Mouse (Mus musculus): Measurements from ENCODE around the gene Smarca2. TPM values are rescaled to one million over a fixed set of nuclear protein-coding genes. Genes with fewer than 3 reads are reported as not detected.

Gene Smarca2
- polyA plus RNA-seq, 1 experiment from 2014 or later, result 46.3 TPM

GRCm38 (mm10) chr19:26749427-26750137 lies 144.7 kb downstream of the Smarca2 start:
- TF ChIP-seq CTCF (IDR thresholded peaks at IDR 0.05) (no peak), EP300 (IDR thresholded peaks at IDR 0.05) (no peak)
- ATAC-seq (no peak), DNase-seq (ENCODE audit: low spot score) (peak; percentile 31)
- no peaks in the 10 kb centered on the region for H3K36me3 ChIP-seq (ENCODE audit: insufficient read depth, low read length)
- no peaks in the 10 kb centered on the region for H3K27me3 ChIP-seq (replicated peaks; ENCODE audit: insufficient read depth, low read length)
- H3K27ac ChIP-seq (ENCODE audit: low read length), result peak overlapping the region; percentile 95
- peaks cover 11% of the 10 kb centered on the region; the same call in 1 of the 2 replicates for H3K4me1 ChIP-seq (ENCODE audit: insufficient read depth, low read depth, low read length)
- no peaks in the 10 kb centered on the region for H3K9me3 ChIP-seq (ENCODE audit: low read length)
- H3K9ac ChIP-seq (replicated peaks; ENCODE audit: low read depth), result no peak overlapping the region
- H3K4me3 ChIP-seq (ENCODE audit: low read depth, low read length), result peak overlapping the region; percentile 53
- H3K4me2 ChIP-seq (replicated peaks; ENCODE audit: low read depth, low read length), result peak overlapping the region; percentile 57
- WGBS, result 15% methylated on average over 11 of the region's 11 CpGs

- peak overlapping the region; percentile 23; the same call in 1 of the 2 replicates for H3K4me2 ChIP-seq (replicated peaks; ENCODE audit: low read depth, low read length)
Measured at GRCm38 (mm10) chr19:26752611-26753163, 147.8 kb downstream of the Smarca2 start.

GRCm38 (mm10) chr19:26753266-26753872 lies 148.5 kb downstream of the Smarca2 start:
- Histone ChIP-seq H3K4me3 (ENCODE audit: low read depth, low read length) (no peak overlapping the region), H3K36me3 (ENCODE audit: insufficient read depth, low read length) (no peaks in the 10 kb centered on the region), H3K27ac (ENCODE audit: low read length) (peak overlapping the region; percentile 91), H3K27me3 (replicated peaks; ENCODE audit: insufficient read depth, low read length) (no peaks in the 10 kb centered on the region), H3K4me1 (ENCODE audit: insufficient read depth, low read depth, low read length) (peaks cover 2% of the 10 kb centered on the region; the same call in 1 of the 2 replicates), H3K9me3 (ENCODE audit: low read length) (no peaks in the 10 kb centered on the region), H3K4me2 (replicated peaks; ENCODE audit: low read depth, low read length) (peak overlapping the region; percentile 23; the same call in 1 of the 2 replicates), H3K9ac (replicated peaks; ENCODE audit: low read depth) (no peak overlapping the region)
- 45% methylated on average over 7 of the region's 7 CpGs for WGBS
- TF ChIP-seq EP300 (IDR thresholded peaks at IDR 0.05) (no peak), CTCF (IDR thresholded peaks at IDR 0.05) (no peak)
- peak; percentile 69 for DNase-seq (ENCODE audit: low spot score)
- ATAC-seq, result peak; percentile 37

More at GRCm38 (mm10) chr19:26752611-26753163, 147.8 kb downstream of the Smarca2 start:
- DNase-seq (ENCODE audit: low spot score), result peak; percentile 90
- WGBS, result 49% methylated on average over 15 of the region's 15 CpGs
- H3K4me3 ChIP-seq (ENCODE audit: low read depth, low read length), result no peak overlapping the region
- H3K9me3 ChIP-seq (ENCODE audit: low read length), result no peaks in the 10 kb centered on the region
- H3K36me3 ChIP-seq (ENCODE audit: insufficient read depth, low read length), result no peaks in the 10 kb centered on the region
- H3K4me1 ChIP-seq (ENCODE audit: insufficient read depth, low read depth, low read length), result peaks cover 2% of the 10 kb centered on the region; the same call in 1 of the 2 replicates
- ATAC-seq, result peak; percentile 60
- peak overlapping the region; percentile 91 for H3K27ac ChIP-seq (ENCODE audit: low read length)
- no peak for TF ChIP-seq EP300 (IDR thresholded peaks at IDR 0.05)
- no peak for TF ChIP-seq CTCF (IDR thresholded peaks at IDR 0.05)
- no peaks in the 10 kb centered on the region for H3K27me3 ChIP-seq (replicated peaks; ENCODE audit: insufficient read depth, low read length)
- no peak overlapping the region for H3K9ac ChIP-seq (replicated peaks; ENCODE audit: low read depth)

GRCm38 (mm10) chr19:26754016-26754794 lies 149.4 kb downstream of the Smarca2 start:
- H3K36me3 ChIP-seq (ENCODE audit: insufficient read depth, low read length), result no peaks in the 10 kb centered on the region
- H3K9ac ChIP-seq (replicated peaks; ENCODE audit: low read depth), result no peak overlapping the region
- WGBS, result 58% methylated on average over 10 of the region's 10 CpGs
- ATAC-seq (peak; percentile 65), DNase-seq (ENCODE audit: low spot score) (peak; percentile 90)
- H3K27ac ChIP-seq (ENCODE audit: low read length), result peak overlapping the region; percentile 91
- H3K4me1 ChIP-seq (ENCODE audit: insufficient read depth, low read depth, low read length), result peaks cover 2% of the 10 kb centered on the region; the same call in 1 of the 2 replicates
- H3K4me2 ChIP-seq (replicated peaks; ENCODE audit: low read depth, low read length), result peak overlapping the region; percentile 25
- no peak overlapping the region for H3K4me3 ChIP-seq (ENCODE audit: low read depth, low read length)
- H3K27me3 ChIP-seq (replicated peaks; ENCODE audit: insufficient read depth, low read length), result no peaks in the 10 kb centered on the region
- TF ChIP-seq CTCF (IDR thresholded peaks at IDR 0.05) (0 out of 2 replicates have a peak, but pooled peaks have one; percentile 5), EP300 (IDR thresholded peaks at IDR 0.05) (peak; percentile 75)
- no peaks in the 10 kb centered on the region for H3K9me3 ChIP-seq (ENCODE audit: low read length)

- Histone ChIP-seq H3K4me2 (replicated peaks; ENCODE audit: low read depth, low read length) (no peak overlapping the region), H3K27ac (ENCODE audit: low read length) (peak overlapping the region; percentile 91), H3K9me3 (ENCODE audit: low read length) (no peaks in the 10 kb centered on the region), H3K4me3 (ENCODE audit: low read depth, low read length) (no peak overlapping the region), H3K27me3 (replicated peaks; ENCODE audit: insufficient read depth, low read length) (no peaks in the 10 kb centered on the region), H3K36me3 (ENCODE audit: insufficient read depth, low read length) (peaks cover 7% of the 10 kb centered on the region; the same call in 1 of the 2 replicates), H3K9ac (replicated peaks; ENCODE audit: low read depth) (no peak overlapping the region), H3K4me1 (ENCODE audit: insufficient read depth, low read depth, low read length) (no peaks in the 10 kb centered on the region; the same call in 1 of the 2 replicates)
- no peak for TF ChIP-seq CTCF (IDR thresholded peaks at IDR 0.05)
- peak; percentile 73; the same call in 1 of the 2 replicates for TF ChIP-seq EP300 (IDR thresholded peaks at IDR 0.05)
- WGBS, result 49% methylated on average over 6 of the region's 6 CpGs
- ATAC-seq, result peak; percentile 52
- peak; percentile 81 for DNase-seq (ENCODE audit: low spot score)
Measured at GRCm38 (mm10) chr19:26755991-26756390, 151.1 kb downstream of the Smarca2 start.
